Mouse (Mus musculus) MEL (cell line): Measurements from ENCODE around the gene Gm12355.

Experiments used
- CHD2 ChIP-seq: IDR thresholded peaks from 2 replicates; pipeline ENCODE4 v1.6.1; 2011; ENCODE audit warnings: low read length, improper control_type of control experiment
- CTCF ChIP-seq, 3 experiments: IDR thresholded peaks in 2 of 3; conservative IDR thresholded peaks in 1 of 3; 2 replicates each; pipeline ENCODE4 v1.5.1; 2011 to 2012; ENCODE audit warnings: low read length in 3 of 3, low read depth in 2 of 3, mild to moderate bottlenecking in 2 of 3, improper control_type of control experiment in 1 of 3, inconsistent platforms in 1 of 3, mixed read lengths in 1 of 3, moderate library complexity in 1 of 3; ENCODE audit not compliant: control insufficient read depth in 1 of 3, insufficient read depth in 1 of 3, poor library complexity in 1 of 3, severe bottlenecking in 1 of 3
- GATA1 ChIP-seq: IDR thresholded peaks from 2 replicates; pipeline ENCODE4 v1.6.1; 2011; ENCODE audit warnings: low read depth, low read length, improper control_type of control experiment
- MYC ChIP-seq: IDR thresholded peaks from 2 replicates; pipeline ENCODE4 v1.6.1; 2011; ENCODE audit warnings: low read depth, mild to moderate bottlenecking, low read length, improper control_type of control experiment, moderate library complexity
- POLR2A ChIP-seq, 2 experiments: IDR thresholded peaks; 2 replicates each; pipeline ENCODE4 v1.6.1; 2011 to 2012; ENCODE audit warnings: low read length in 2 of 2, mild to moderate bottlenecking in 2 of 2, control low read depth in 1 of 2, improper control_type of control experiment in 1 of 2, low read depth in 1 of 2, moderate library complexity in 1 of 2; ENCODE audit not compliant: control insufficient read depth in 1 of 2, insufficient read depth in 1 of 2, poor library complexity in 1 of 2
- POLR2AphosphoS2 ChIP-seq: IDR thresholded peaks from 2 replicates; pipeline ENCODE4 v1.6.1; 2011; ENCODE audit warnings: low read length, improper control_type of control experiment
- POLR2AphosphoS5 ChIP-seq: IDR thresholded peaks from 2 replicates; pipeline ENCODE4 v1.6.1; 2012; ENCODE audit warnings: low read depth, borderline replicate concordance, mild to moderate bottlenecking, inconsistent platforms, low read length, moderate library complexity, mixed read lengths
- TAL1 ChIP-seq: IDR thresholded peaks from 2 replicates; pipeline ENCODE4 v1.6.1; 2012; ENCODE audit warnings: mild to moderate bottlenecking, inconsistent platforms, low read length, moderate library complexity, mixed read lengths
- TCF12 ChIP-seq: IDR thresholded peaks from 2 replicates; pipeline ENCODE4 v1.6.1; 2014; ENCODE audit warnings: low read depth, mild to moderate bottlenecking, inconsistent platforms, low read length, improper control_type of control experiment, moderate library complexity
- UBTF ChIP-seq: IDR thresholded peaks from 2 replicates; pipeline ENCODE4 v1.6.1; 2012; ENCODE audit warnings: low read depth, mild to moderate bottlenecking, inconsistent platforms, low read length, improper control_type of control experiment, moderate library complexity, borderline replicate concordance; ENCODE audit not compliant: insufficient read depth
- USF1 ChIP-seq: IDR thresholded peaks from 2 replicates; pipeline ENCODE4 v1.6.1; 2014; ENCODE audit warnings: low read depth, mild to moderate bottlenecking, inconsistent platforms, low read length, improper control_type of control experiment, moderate library complexity
- USF2 ChIP-seq, 2 experiments: IDR thresholded peaks; 2 replicates each; pipeline ENCODE4 v1.6.1; 2011 to 2012; ENCODE audit warnings: improper control_type of control experiment in 2 of 2, low read length in 2 of 2, borderline replicate concordance in 1 of 2, inconsistent platforms in 1 of 2, low read depth in 1 of 2, mild to moderate bottlenecking in 1 of 2; ENCODE audit not compliant: insufficient read depth in 1 of 2
- ZC3H11A ChIP-seq: IDR thresholded peaks from 2 replicates; pipeline ENCODE4 v1.6.1; 2012; ENCODE audit warnings: low read depth, mild to moderate bottlenecking, inconsistent platforms, low read length, improper control_type of control experiment
- ZKSCAN1 ChIP-seq: IDR thresholded peaks from 2 replicates; pipeline ENCODE4 v1.6.1; 2012; ENCODE audit warnings: low read depth, mild to moderate bottlenecking, inconsistent platforms, low read length, improper control_type of control experiment, moderate library complexity

DNA sequence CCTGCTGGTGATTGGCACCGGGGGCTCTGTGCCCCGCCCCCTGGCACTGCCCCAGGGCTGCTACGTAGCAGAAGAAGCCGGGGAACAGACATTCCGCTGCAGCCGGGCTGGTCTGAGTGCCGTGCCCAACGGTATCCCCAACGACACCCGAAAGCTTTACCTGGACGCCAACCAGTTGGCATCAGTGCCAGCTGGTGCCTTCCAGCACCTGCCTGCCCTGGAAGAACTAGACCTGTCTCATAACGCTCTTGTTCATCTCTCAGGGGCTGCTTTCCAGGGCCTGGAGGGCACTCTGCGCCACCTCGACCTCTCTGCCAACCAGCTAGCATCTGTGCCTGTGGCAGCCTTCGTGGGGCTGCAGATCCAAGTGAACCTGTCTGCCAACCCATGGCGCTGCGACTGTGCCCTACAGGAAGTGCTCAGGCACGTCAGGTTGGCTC lies 26.6 kb downstream of the Gm12355 start:
- TF ChIP-seq CHD2 (no peak), TCF12 (no peak), GATA1 (no peak), POLR2A (IDR thresholded peaks at IDR 0.05; ENCODE audit: control insufficient read depth in 1 of 2, insufficient read depth in 1 of 2, low read depth in 1 of 2, low read length in 2 of 2, poor library complexity in 1 of 2) (no peak), POLR2AphosphoS2 (no peak), POLR2AphosphoS5 (no peak), USF1 (no peak), TAL1 (no peak), ZC3H11A (no peak), ZKSCAN1 (no peak), CTCF (IDR thresholded peaks at IDR 0.05 in 2 of 3, conservative IDR thresholded peaks at IDR 0.05 in 1 of 3; ENCODE audit: control insufficient read depth in 1 of 3, insufficient read depth in 1 of 3, low read depth in 2 of 3, low read length in 3 of 3, poor library complexity in 1 of 3, severe bottlenecking in 1 of 3) (no peak), MYC (no peak), UBTF (no peak), USF2 (IDR thresholded peaks at IDR 0.05; ENCODE audit: borderline replicate concordance in 1 of 2, insufficient read depth in 1 of 2, low read depth in 1 of 2, low read length in 2 of 2) (no peak)
